Mouse (Mus musculus) cerebellum, adult 2 months (tissue): Measurements from ENCODE around the gene Syne2.

Experiments
- CTCF ChIP-seq: fragments of 200-500 bp; IDR thresholded peaks from 2 replicates; pipeline ENCODE4 v1.5.1; 2011; ENCODE audit warnings: low read depth, mild to moderate bottlenecking, control low read depth, low read length, moderate library complexity, borderline replicate concordance; ENCODE audit not compliant: insufficient read depth
- POLR2A ChIP-seq: fragments of 200-500 bp; IDR thresholded peaks from 2 replicates; pipeline ENCODE4 v1.6.1; 2011; ENCODE audit warnings: low read length, control low read depth, borderline replicate concordance; ENCODE audit not compliant: insufficient read depth

GRCm38 (mm10) chr12:76123223-76123622, 305.3 kb downstream of the Syne2 start:
- TF ChIP-seq POLR2A: no peak
- no peak for TF ChIP-seq CTCF
